Mouse (Mus musculus) erythroid progenitor cell, adult 5-6 weeks (primary cell): Measurements from ENCODE around the gene Olfr288. TPM values are rescaled to one million over a fixed set of nuclear protein-coding genes. Genes with fewer than 3 reads are reported as not detected.

Experiments used
- ATAC-seq: replicated peaks from 2 replicates; pipeline ENCODE4 v1.8.0; 2016; ENCODE audit warnings: moderate number of reproducible peaks, mild to moderate bottlenecking, moderate TSS enrichment, inconsistent platforms; ENCODE audit not compliant: poor library complexity, low FRiP score, severe bottlenecking
- total RNA-seq, 2 experiments: library from RNA; stranded (forward) in 1 of 2; stranded (reverse) in 1 of 2; fragments of 150-400 nt in 1 of 2; fragments of 186-747, 209-891 nt in 1 of 2; gene quantifications; 2 replicates each; pipeline versions ENCODE4 v1.2.3 to v1.2.4; 2015 to 2017; ENCODE audit warnings: low replicate concordance in 2 of 2

The Olfr288 gene
- not detected in 2 replicates for total RNA-seq (2015; ENCODE audit: low replicate concordance)
- not detected in 2 replicates for total RNA-seq (2017; ENCODE audit: low replicate concordance)

DNA sequence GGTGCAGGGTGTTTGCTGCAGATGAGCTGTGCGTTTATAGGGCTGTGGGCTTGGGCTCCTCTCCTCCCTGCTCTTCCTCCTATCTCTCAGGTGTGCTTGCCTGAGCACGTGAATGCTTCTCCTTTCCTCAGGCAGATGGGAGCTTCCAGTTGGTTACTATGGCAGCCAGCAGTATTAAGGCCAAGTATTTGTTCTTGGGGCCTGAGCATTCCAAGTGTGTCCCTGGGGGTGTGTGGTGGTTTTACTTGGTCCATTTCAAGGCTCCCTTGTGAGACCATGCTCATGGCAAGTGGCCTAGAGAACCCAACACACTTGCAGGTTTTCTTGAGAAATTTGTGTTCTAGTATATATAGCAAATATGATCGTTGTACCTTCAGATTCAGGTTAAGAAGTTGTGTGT, at the start of gene Olfr288:
TSS of gene Olfr288 (minus strand) at position 101 of the 400 bp plus-strand sequence.
- no peak for ATAC-seq

- ATAC-seq: no peak
These were observed 40.1 kb upstream of the Olfr288 start for GRCm38 (mm10) chr15:98235442-98235841.

DNA sequence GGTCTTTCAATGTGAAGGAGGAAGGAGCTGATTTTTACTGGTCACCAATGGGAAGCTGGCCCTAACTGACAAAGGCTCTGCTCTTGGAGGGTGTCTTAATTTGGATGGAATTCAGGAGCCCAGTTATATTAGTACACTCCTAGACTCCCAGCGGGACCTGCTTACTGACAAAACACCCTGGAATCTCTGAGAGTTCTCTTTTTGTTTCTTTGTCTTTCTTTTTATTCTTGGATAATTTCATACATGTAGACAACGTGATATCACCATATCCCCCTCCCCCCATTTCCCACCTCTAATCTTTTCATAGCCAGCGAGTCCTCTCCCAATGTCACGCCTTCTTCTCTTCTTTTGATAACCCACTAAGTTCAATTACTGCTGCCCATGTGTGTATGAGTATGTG, 39.0 kb upstream of the Olfr288 start, which contains the start of gene Olfr286:
TSS of gene Olfr286 (minus strand) at position 101 of the 400 bp plus-strand sequence.
- no peak for ATAC-seq

DNA sequence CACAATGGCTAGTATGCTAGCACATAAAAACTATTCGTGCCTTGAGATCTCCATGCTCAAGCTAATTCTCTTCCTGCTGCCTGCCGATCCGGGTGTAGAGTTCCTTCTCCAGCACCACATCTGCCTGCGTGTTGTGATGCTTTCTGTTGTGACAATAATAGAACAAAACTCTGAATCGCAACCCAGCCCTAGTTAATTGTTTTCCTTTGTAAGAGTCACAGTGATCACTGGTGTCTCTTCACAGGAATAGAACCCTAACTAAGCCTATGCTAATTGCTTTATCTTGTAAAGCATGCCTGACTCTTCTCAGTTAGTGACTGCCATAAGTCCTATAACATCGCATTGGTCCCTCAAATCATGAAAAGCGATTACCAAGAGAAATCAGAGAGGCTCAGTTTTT, 30.8 kb upstream of the Olfr288 start:
- ATAC-seq: no peak

DNA sequence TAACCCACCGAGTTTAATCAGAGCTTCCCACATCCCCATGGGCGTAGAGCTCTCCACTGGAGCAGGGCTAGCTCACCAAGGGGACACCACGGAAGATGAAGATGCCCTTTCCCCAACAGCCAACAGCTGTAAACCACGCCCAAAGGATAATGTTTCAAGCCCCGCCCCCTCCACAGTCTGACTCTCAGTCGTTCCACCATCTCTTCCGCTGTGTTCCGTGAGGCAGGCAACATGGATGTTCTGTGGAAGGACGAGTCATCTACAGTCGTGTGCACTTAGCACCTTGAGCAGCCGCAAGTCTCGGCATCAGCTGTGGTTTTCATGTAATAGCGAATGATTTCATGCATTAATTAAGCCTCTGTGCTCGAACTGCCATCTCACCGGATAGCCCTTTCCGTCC, 30.3 kb upstream of the Olfr288 start:
- no peak for ATAC-seq

GRCm38 (mm10) chr15:98222377-98222776, 27.0 kb upstream of the Olfr288 start:
- no peak for ATAC-seq

DNA sequence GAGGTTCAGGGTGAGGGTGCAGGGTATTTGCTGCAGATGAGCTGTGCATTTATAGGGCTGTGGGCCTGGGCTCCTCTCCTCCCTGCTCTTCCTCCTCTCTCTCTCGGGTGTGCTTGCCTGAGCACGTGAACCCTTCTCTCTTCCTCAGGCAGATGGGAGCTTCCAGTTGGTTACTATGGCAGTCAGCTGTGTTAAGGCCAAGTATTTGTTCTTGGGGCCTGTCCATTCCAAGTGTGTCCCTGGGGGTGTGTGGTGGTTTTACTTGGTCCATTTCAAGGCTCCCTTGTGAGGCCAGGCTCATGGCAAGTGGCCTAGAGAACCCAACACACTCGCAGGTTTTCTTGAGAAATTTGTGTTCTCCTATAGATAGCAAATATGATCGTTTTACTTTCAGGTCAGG, 25.5 kb upstream of the Olfr288 start, which contains the start of the genes Gm44579 and Olfr287:
TSS of gene Gm44579 (minus strand) at position 101 of the 400 bp plus-strand sequence.
TSS of gene Olfr287 (minus strand) at position 180 of the 400 bp plus-strand sequence.
- no peak for ATAC-seq

- no peak for ATAC-seq
These were observed 18.8 kb upstream of the Olfr288 start for GRCm38 (mm10) chr15:98214130-98214529.

DNA sequence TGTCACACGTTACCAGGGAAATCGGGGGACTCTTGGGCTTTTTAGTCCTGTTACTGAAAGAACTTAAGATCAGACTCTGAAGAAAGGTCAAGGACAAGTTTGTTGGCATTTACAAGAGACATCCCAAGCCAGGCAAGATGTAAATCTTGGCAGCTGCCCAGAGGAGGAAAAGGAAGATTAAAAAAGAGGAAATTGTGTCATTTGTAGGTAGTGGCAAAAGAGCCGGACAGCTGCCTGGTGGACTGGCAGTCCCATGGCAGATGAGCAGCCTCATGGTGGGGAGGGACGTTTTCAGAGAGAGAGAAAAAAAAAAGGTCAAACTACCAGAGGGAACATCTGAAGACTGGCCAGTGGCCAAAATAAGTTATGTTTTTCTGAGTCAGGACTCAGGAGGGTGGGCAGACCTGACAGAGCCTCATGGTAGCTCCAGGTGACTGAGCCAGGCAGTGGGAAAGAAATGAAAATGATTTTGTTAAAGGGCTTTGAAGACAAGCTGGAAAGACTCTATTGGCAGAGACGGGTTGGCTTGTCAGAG, 18.1 kb upstream of the Olfr288 start:
- ATAC-seq: no peak

DNA sequence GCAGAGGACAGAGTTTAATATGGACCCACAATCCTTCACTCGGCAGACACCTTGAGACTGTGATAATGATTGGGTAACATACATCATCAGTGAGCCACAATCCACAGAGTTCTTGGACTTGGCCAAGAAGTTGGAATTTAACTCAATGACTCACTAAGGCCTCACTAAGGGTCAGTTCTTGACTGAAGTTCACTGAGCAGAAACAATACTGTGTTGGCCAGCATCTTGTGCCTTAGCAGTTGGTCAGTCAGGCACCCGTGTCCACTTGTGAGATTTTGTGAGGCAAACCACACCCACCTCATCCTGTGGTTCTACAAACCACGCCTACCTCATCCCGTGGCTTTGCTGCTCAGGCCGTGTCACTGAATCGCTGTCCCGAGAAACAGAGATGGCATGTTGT, 14.3 kb upstream of the Olfr288 start:
- ATAC-seq: no peak

DNA sequence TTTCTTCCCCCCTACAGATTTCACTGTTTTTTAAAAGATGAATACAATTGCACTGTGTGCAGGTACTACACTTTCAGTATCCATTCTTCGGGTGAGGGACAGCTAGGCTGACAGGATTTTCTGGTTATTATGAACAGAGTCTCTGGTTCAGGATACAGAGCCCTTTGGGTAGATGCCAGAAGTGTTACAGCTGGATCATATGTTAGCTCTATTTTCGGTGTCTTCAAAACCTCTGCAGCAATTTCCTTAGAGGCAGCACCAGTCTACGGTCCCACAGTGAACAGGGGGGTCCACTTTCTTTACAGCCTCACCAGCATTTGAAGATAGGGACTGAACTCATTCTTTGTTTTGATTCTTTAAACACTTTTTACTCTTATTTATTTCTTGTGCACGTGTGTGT, 10.9 kb downstream of the Olfr288 start:
- ATAC-seq: no peak

- no peak for ATAC-seq
These were observed 13.3 kb downstream of the Olfr288 start for GRCm38 (mm10) chr15:98181856-98182570.

DNA sequence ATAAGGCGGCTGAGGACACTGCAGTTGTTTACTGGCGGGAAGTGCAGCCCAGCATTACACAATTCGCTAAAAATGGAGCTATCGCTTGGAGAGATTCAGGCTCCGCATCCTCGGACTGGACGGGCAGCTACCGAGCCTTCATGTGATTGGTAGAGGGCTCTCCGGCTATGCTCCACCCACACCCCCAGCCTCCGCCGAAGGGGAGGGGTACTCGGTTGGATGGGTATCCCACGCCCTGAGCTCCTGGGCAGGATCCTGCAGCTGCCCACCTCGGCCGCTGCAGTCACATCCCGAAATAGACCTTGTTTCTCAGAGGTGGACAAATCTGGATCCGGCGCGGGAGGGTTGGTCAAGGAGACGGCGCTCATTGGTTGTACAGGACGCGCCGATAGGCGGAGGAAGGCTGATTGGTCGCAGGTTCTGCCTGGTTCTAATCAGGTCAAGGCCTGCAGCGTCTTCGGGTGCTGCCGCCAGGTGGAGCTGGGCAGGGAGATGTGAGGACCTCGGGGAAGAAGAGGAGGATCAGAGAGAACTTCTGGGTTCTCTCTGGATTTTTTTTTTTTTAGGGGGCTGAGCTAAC, 14.1 kb downstream of the Olfr288 start:
- ATAC-seq: peak; percentile 98

DNA sequence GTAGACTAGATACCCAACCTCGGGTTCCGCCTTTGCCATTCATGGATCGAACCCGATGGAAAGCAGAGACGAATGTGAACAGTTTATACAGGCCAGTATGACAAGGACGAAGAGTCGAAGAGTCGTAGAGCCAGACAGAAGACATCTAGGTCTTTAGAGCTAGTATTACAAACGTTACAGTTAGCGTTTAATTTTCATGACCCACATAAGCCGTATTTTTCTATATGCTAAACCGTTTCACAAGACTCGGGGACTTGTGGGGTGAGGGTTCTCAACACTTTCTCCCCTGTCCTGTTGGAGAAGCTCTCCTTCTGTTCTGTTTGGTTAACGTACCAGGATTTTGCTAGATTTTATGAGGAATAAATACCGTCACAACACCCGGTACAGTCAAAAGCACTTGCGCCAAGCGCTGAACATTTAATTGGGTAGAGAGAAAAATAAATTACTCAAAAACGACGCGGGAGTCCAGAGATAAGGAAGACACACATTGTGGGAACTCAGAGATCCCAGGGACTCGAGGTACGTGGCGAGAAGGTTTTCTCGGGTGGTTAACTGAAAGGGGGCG, 14.7 kb downstream of the Olfr288 start:
- ATAC-seq: no peak

DNA sequence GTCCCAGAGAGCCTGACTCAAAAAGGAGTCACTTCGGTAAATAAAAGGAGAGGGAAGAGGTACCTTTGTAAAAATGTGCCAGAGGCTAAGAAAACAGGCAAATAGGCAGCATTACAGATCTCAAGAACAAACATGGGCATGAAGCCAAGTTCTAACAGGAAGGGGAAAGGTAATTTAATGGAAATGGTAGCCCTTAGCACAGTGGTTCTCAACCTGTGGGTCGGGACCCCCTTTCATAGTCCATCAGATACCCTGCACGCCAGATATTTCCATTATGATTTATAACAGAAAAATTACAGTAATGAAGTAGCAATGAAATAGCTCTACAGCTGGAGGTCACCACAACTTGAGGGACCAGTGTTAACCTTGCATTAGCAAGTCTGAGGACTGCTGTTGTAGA, 18.0 kb downstream of the Olfr288 start:
- ATAC-seq: no peak

DNA sequence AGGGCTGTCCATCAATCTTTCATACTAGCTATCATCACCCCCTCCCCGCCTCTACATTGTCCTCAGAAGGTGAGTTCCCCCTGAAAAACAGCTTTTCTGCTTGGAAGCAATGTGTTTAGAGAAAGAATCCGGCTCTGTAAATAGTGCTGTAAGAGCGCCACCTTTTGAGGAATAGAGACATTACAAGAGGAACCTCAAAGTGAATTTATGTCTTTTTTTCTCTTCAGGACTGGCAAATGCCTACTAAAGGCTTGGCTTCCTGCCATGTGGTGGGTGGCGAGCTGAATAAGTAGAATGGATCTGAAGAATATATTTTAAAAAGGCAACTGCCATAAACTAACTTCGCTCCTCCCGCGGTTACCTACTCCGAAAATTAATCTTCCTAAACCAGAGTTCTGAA, 21.5 kb downstream of the Olfr288 start:
- ATAC-seq: no peak

DNA sequence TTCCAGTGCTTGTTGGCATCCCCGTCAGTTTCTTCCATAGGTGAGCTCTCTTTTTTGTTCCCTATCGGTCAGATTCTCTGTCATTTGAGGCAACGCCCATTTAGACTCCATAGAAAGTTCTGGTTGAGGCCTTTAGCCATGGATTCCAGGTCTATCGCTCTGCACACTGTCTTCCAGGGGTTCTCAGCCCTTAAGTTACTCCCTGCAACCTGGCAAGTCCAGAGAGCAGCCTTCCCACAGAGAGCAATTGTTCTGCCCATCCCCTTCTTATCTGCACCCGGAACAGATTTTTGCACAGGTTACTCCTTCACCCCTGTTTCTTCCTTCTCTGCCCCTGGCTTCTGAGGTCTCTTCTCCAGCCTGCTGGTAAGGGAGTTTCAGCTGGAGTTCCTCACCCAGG, 23.2 kb downstream of the Olfr288 start:
- no peak for ATAC-seq

DNA sequence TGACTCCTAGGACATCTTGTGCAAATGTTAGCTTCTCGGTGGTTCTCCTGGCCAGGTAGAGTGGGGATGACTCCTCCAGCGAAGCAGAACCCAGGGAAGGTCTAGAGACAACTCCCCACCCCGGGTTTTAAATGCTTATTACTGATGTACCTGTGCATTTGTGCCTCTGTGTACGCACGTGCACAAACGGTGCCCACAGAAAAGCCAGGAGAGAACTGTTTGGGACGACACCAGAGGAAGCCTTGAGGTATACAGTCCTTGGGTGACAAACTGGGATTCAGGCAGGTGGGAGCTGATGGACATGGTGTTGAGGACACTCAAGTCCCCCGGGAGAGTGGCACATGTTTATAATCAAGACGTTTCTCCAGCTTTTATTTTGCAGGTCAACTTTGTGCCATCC, 24.4 kb downstream of the Olfr288 start:
- ATAC-seq: no peak

DNA sequence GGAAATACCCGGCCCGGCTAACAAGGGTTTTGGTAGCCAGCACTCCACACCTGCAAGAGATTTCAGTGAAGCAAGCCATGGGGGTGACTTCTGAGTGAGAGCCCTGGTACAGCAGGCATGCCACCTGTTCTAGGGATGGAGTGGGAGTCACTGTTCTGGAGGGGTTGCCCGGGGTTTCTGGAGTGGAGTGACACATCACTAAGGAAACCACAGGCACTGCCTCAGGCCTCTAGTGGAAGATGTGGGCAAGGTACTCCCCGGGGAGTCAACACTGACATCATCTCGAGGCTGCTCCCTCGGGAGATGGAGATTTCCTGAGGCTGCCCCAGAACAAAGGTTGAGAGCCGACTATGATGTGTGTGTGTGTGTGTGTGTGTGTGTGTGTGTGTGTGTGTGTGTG, 25.0 kb downstream of the Olfr288 start:
- no peak for ATAC-seq

DNA sequence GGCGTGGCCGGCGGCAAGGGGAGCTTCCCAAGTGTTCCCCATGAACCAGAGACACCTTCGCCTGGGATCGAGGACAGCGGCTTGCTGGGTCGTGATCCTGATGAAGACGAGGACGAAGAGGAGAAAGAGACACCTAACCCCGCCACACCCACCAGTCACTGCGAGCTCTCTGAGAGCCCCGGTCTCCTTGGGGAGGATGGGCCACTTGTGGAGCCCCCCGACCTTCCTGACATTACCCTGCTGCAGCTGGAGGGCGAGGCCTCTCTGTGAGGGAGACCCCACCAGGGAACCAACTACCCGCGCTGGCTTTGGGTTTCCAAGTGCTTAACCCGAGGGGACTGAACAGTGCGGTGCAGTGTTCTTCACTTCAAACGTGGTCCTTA, 26.7 kb downstream of the Olfr288 start:
- no peak for ATAC-seq
